Mouse (Mus musculus): Measurements from ENCODE around the gene Mmp14. TPM values are rescaled to one million over a fixed set of nuclear protein-coding genes. Genes with fewer than 3 reads are reported as not detected.

Gene Mmp14
- polyA plus RNA-seq, 1 experiment from 2014 or later, result 55.9 TPM

GRCm38 (mm10) chr14:54464293-54465005, 33.0 kb downstream of the Mmp14 start:
- Histone ChIP-seq H3K4me1 (replicated peaks) (peaks cover 12% of the 10 kb centered on the region), H3K4me2 (replicated peaks) (peak overlapping the region; percentile 83), H3K9me3 (no peaks in the 10 kb centered on the region), H3K27ac (peak overlapping the region; percentile 51), H3K4me3 (replicated peaks) (peak overlapping the region; percentile 75), H3K9ac (replicated peaks) (peak overlapping the region; percentile 80), H3K27me3 (no peaks in the 10 kb centered on the region), H3K36me3 (peaks cover 22% of the 10 kb centered on the region)
- under 1% methylated on average over 53 of the region's 57 CpGs for WGBS
- ATAC-seq, result peak; percentile 85

DNA sequence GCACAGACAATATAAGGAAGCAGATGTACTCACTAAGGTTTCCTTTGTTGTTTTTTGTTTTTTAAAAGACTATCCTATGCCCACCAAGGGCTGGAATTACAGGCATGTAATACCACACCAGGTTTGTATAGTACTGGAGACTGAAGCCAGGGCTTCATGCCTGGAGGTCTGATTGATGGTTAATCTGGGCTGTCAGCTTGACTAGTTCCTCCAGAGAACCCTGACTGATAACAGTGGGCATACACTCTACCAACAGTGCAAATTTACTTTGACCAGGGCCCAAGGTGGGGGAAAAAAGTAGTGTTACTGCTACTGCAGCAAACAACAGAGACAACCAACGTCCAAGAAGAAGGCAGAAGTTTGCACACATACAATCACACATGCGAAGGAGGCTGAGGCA, 40.1 kb downstream of the Mmp14 start:
- no peak overlapping the region for H3K9ac ChIP-seq (replicated peaks)
- no peaks in the 10 kb centered on the region for H3K27me3 ChIP-seq
- ATAC-seq, result no peak
- no peak overlapping the region for H3K27ac ChIP-seq
- no peak overlapping the region for H3K4me2 ChIP-seq (replicated peaks)
- H3K4me3 ChIP-seq (replicated peaks), result no peak overlapping the region
- H3K9me3 ChIP-seq, result no peaks in the 10 kb centered on the region
- H3K4me1 ChIP-seq (replicated peaks), result peaks cover 12% of the 10 kb centered on the region
- peaks cover 40% of the 10 kb centered on the region for H3K36me3 ChIP-seq
- 87% methylated on average over 2 of the region's 2 CpGs for WGBS

DNA sequence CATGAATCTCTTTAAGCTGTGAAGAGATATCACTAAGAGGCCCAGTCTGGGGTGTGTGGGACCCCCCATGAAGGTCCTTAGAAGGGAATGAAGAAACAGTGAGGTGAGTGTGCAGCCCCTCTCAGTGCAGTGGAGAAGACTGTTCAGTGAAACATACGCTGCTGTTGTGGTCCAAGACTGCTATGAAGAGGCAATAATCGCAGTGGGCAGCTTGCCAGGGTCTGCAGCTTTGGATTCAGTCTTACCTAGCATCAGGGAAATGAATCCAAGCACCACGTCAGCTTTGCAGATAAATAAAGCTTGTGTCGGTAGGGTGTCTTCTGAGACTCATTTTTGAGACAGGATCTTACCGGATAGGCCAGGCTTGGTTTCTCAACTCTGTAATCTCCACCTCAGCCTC, 41.3 kb downstream of the Mmp14 start:
- WGBS, result 82% methylated on average over 5 of the region's 5 CpGs

DNA sequence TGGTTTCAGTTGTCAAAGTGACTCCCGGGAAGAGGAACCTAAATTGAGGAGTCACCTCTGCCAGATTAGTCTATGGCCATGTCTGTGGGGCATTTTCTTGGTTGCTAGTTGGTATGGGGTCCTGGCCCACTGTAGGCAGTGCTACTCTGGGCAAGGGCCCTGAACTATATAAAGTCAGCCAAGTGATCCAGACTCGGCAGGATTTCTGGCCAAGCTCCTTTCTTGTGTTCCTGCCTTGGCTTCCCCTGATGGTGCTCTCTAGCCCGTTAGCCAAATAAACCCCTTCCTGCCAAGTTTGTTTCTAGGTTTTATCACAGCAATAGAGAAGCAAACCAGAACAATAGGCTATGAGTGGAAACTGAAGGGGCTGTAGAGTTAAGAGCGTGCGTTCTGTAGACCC, 43.3 kb downstream of the Mmp14 start:
- Histone ChIP-seq H3K27me3 (peaks cover 24% of the 10 kb centered on the region), H3K4me1 (replicated peaks) (peaks cover 41% of the 10 kb centered on the region), H3K36me3 (peaks cover 20% of the 10 kb centered on the region), H3K9me3 (no peaks in the 10 kb centered on the region), H3K9ac (replicated peaks) (no peak overlapping the region), H3K27ac (no peak overlapping the region), H3K4me3 (replicated peaks) (no peak overlapping the region), H3K4me2 (replicated peaks) (no peak overlapping the region)
- no peak for ATAC-seq
- WGBS, result 83% methylated on average over 5 of the region's 5 CpGs

More for the DNA sequence above, 41.3 kb downstream of the Mmp14 start:
- Histone ChIP-seq H3K4me2 (replicated peaks) (no peak overlapping the region), H3K27ac (no peak overlapping the region), H3K9ac (replicated peaks) (no peak overlapping the region), H3K36me3 (peaks cover 36% of the 10 kb centered on the region), H3K4me1 (replicated peaks) (peaks cover 24% of the 10 kb centered on the region), H3K4me3 (replicated peaks) (no peak overlapping the region), H3K27me3 (peaks cover 4% of the 10 kb centered on the region; the same call in 1 of the 2 replicates), H3K9me3 (no peaks in the 10 kb centered on the region)
- no peak for ATAC-seq

DNA sequence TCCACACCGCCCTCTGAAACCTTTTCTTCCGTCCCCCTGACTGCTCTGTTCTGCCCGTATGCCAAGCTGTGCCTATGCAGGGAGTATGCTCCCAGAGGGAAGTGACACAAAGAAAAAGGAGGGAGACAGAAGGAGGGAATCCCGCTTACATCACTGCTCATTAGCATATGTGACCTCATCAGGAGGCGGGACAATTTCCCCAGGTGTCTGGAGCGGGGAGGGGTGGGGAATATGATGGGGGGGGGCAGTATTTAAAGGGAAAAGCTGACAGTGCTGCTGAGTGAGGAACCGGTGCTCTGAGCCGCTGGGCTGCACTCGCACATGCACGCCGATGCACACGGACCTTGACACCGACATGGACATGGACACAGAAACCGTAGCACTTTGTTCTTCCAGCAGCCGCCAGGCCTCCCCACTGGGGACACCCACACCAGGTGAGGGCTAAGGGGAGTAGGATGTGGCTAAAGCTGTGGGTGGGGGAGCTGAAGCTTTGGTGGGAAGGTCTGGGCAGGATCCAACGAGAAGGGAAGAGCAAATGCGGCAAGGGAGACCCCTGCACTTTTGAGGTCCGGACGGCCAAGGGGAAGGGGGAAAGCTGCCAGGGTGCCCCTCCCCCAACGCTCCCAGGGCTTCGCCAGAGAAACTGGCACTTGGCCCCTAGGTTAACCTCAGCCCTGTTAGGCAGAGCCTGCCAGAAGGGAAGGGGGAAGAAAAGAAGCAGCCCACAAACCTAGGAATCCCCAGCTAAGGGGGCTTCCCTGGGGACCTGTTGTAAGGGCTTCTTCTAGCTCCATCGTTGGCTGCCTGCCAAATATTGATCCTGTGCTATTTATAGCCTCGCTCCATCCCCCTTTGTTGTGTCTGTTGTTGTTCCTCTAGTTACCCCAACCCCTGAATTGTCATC, 44.8 kb downstream of the Mmp14 start, which contains the start of gene Rem2:
Rem2 (plus strand) TSS at position 160 of the 904 bp plus-strand sequence.
- WGBS, result 0% methylated on average over 23 of the region's 23 CpGs
- H3K36me3 ChIP-seq, result peaks cover 11% of the 10 kb centered on the region; the same call in 1 of the 2 replicates
- H3K27me3 ChIP-seq, result peaks cover 26% of the 10 kb centered on the region
- peak within 1 kb of the TSS; percentile 80 for H3K27ac ChIP-seq
- peak within 1 kb of the TSS; percentile 82 for H3K9ac ChIP-seq (replicated peaks)
- peak within 1 kb of the TSS; percentile 69 for H3K4me3 ChIP-seq (replicated peaks)
- H3K9me3 ChIP-seq, result no peaks in the 10 kb centered on the region
- peak; percentile 91 for ATAC-seq
- peaks cover 47% of the 10 kb centered on the region for H3K4me1 ChIP-seq (replicated peaks)
- H3K4me2 ChIP-seq (replicated peaks), result peak within 1 kb of the TSS; percentile 86

DNA sequence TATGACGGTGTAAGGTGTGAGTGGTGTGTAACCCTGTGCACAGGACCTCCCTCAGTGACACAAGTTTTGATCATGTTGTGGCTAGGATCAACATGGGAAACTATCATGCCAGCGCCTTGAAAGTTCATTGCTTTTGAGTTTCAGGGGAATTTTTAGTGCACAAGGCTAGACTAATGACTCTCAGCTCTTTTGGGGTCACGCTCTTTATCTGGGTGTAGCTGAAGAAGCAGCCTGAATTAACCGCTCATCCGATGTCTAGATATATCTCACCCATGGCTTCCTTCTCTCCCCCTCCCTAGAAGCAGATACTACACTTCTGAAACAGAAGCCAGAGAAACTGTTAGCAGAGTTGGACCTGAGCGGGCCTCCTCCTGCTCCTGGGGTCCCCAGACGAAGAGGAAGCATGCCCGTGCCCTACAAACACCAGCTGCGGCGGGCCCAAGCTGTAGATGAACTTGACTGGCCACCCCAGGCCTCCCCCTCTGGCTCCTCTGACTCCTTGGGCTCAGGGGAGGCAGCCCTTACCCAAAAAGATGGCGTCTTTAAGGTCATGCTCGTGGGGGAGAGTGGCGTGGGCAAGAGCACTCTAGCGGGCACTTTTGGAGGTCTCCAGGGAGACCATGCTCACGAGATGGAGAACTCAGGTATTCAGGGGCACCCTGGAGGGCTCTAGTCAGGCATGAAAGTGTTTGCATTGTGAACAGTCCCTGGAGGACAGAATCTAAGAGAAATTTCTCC, 45.9 kb downstream of the Mmp14 start:
- H3K4me2 ChIP-seq (replicated peaks), result peak overlapping the region; percentile 86
- H3K36me3 ChIP-seq, result peaks cover 5% of the 10 kb centered on the region; the same call in 1 of the 2 replicates
- peak overlapping the region; percentile 82 for H3K9ac ChIP-seq (replicated peaks)
- ATAC-seq, result no peak
- 71% methylated on average over 15 of the region's 15 CpGs for WGBS
- peaks cover 26% of the 10 kb centered on the region for H3K27me3 ChIP-seq
- H3K4me3 ChIP-seq (replicated peaks), result peak overlapping the region; percentile 69
- H3K4me1 ChIP-seq (replicated peaks), result peaks cover 47% of the 10 kb centered on the region
- no peaks in the 10 kb centered on the region for H3K9me3 ChIP-seq
- peak overlapping the region; percentile 80 for H3K27ac ChIP-seq

DNA sequence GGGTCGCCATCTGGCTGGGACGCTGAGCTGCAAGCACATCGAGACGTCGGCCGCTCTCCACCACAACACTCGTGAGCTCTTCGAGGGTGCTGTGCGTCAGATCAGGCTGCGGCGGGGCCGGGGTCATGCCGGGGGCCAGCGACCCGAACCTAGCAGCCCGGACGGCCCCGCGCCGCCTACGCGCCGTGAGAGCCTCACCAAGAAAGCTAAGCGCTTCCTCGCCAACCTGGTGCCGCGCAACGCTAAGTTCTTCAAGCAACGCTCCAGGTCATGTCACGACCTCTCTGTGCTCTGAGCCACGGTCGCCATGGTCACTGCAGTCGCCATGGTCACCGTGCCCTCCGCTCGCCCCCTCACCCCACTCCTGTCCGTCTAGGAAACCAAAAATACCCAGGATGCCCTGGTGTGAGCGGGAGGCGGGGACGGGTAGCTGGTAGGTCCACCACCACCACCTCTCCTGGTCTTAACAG, 48.1 kb downstream of the Mmp14 start:
- H3K4me3 ChIP-seq (replicated peaks), result peak overlapping the region; percentile 29
- peaks cover 47% of the 10 kb centered on the region for H3K4me1 ChIP-seq (replicated peaks)
- peaks cover 26% of the 10 kb centered on the region for H3K27me3 ChIP-seq
- peaks cover 5% of the 10 kb centered on the region; the same call in 1 of the 2 replicates for H3K36me3 ChIP-seq
- no peak for ATAC-seq
- H3K27ac ChIP-seq, result no peak overlapping the region
- H3K9ac ChIP-seq (replicated peaks), result peak overlapping the region; percentile 43
- WGBS, result 2% methylated on average over 40 of the region's 40 CpGs
- peak overlapping the region; percentile 51 for H3K4me2 ChIP-seq (replicated peaks)
- H3K9me3 ChIP-seq, result no peaks in the 10 kb centered on the region

GRCm38 (mm10) chr14:54480673-54481072, 49.3 kb downstream of the Mmp14 start:
- Histone ChIP-seq H3K4me1 (replicated peaks) (peaks cover 39% of the 10 kb centered on the region), H3K4me2 (replicated peaks) (no peak overlapping the region), H3K9ac (replicated peaks) (no peak overlapping the region), H3K27me3 (peaks cover 26% of the 10 kb centered on the region), H3K9me3 (no peaks in the 10 kb centered on the region), H3K27ac (no peak overlapping the region), H3K4me3 (replicated peaks) (no peak overlapping the region), H3K36me3 (peaks cover 5% of the 10 kb centered on the region; the same call in 1 of the 2 replicates)
- 64% methylated on average over 6 of the region's 6 CpGs for WGBS
- no peak for ATAC-seq

DNA sequence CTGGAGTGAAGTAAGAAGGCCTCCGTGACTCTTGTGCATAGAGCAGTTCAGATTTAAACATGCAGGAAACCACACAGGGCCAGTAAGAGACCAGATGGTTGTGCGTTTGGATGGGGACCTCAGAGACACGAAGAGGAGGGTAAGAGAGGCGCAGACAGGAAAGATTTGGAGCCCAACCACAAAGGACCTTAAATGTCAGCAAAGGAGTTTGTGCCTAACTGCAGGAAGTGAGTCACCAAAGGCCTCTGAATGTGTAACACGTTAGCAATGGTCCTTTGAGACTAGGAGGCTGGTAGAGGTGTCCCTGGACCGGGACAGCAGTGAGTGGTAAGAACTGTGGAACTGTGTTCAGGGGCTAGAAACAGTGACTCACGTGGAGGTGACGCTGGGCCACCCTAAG, 50.0 kb downstream of the Mmp14 start:
- Histone ChIP-seq H3K27me3 (peaks cover 26% of the 10 kb centered on the region), H3K4me1 (replicated peaks) (peaks cover 35% of the 10 kb centered on the region), H3K27ac (no peak overlapping the region), H3K4me3 (replicated peaks) (no peak overlapping the region), H3K36me3 (peaks cover 5% of the 10 kb centered on the region; the same call in 1 of the 2 replicates), H3K9me3 (no peaks in the 10 kb centered on the region), H3K9ac (replicated peaks) (no peak overlapping the region), H3K4me2 (replicated peaks) (no peak overlapping the region)
- ATAC-seq, result no peak
- WGBS, result 81% methylated on average over 8 of the region's 8 CpGs

GRCm38 (mm10) chr14:54482498-54482897, 51.1 kb downstream of the Mmp14 start:
- no peak overlapping the region for H3K4me2 ChIP-seq (replicated peaks)
- 36% methylated on average over 9 of the region's 9 CpGs for WGBS
- no peak overlapping the region for H3K4me3 ChIP-seq (replicated peaks)
- H3K27me3 ChIP-seq, result peaks cover 23% of the 10 kb centered on the region
- no peak overlapping the region for H3K27ac ChIP-seq
- H3K9ac ChIP-seq (replicated peaks), result no peak overlapping the region
- H3K36me3 ChIP-seq, result peaks cover 5% of the 10 kb centered on the region; the same call in 1 of the 2 replicates
- ATAC-seq, result no peak
- peaks cover 24% of the 10 kb centered on the region for H3K4me1 ChIP-seq (replicated peaks)
- no peaks in the 10 kb centered on the region for H3K9me3 ChIP-seq

- H3K27ac ChIP-seq, result no peak overlapping the region
- H3K4me1 ChIP-seq (replicated peaks), result peaks cover under 1% of the 10 kb centered on the region; the same call in 1 of the 2 replicates
- 93% methylated on average over 7 of the region's 7 CpGs for WGBS
- no peak overlapping the region for H3K4me3 ChIP-seq (replicated peaks)
- no peaks in the 10 kb centered on the region for H3K27me3 ChIP-seq
- H3K9ac ChIP-seq (replicated peaks), result no peak overlapping the region
- H3K9me3 ChIP-seq, result no peaks in the 10 kb centered on the region; the same call in 1 of the 2 replicates
- no peaks in the 10 kb centered on the region for H3K36me3 ChIP-seq
- H3K4me2 ChIP-seq (replicated peaks), result no peak overlapping the region
- no peak for ATAC-seq
Observed at GRCm38 (mm10) chr14:54485899-54486298, 54.5 kb downstream of the Mmp14 start.

Measured in midbrain, embryonic 13.5 days (tissue).